24 mouse cellular contexts compared by ENCODE assay signal in genomic region chr2:79664532-79665286, GRCm38 (mm10). TPM values are rescaled to one million over a fixed set of nuclear protein-coding genes. Genes with fewer than 3 reads are reported as not detected.
DNase-seq lines count a peak whose midpoint lies in the region; ATAC-seq and TF ChIP-seq lines count a peak whose summit lies in the region.
"Had no signal": no experiment of that assay in that cellular context is flagged by ENCODE, and none has a peak within 500 bp of the region (broad histone marks: within the 10 kb centered on the region; RNA-seq: fewer than 3 reads in every experiment).

No protein-coding gene starts in this region.

- 80% methylated on average over 3 of the region's 3 CpGs for WGBS in heart, embryonic 11.5 days (ENCODE audit: insufficient replicate concordance)
- 68% methylated on average over 3 of the region's 3 CpGs for WGBS in lung, embryonic 14.5 days
- WGBS in intestine, embryonic 15.5 days: 85% methylated on average over 3 of the region's 3 CpGs

- H3K27ac ChIP-seq in heart, embryonic 11.5 days (ENCODE audit: low read depth, low read length): no peak overlapping the region
- H3K27ac ChIP-seq in lung, embryonic 14.5 days (ENCODE audit: low read depth): no peak overlapping the region
- no peak overlapping the region for H3K27ac ChIP-seq in intestine, embryonic 15.5 days
- H3K27ac ChIP-seq: hindbrain, embryonic 10.5 days; limb, embryonic 12.5 days; liver, embryonic 12.5 days; neural tube, embryonic 15.5 days had no signal

- H3K4me3 ChIP-seq in heart, embryonic 11.5 days (ENCODE audit: low read depth, low read length): no peak overlapping the region
- no peak overlapping the region for H3K4me3 ChIP-seq in lung, embryonic 14.5 days (ENCODE audit: low read depth, low read length)
- H3K4me3 ChIP-seq in intestine, embryonic 15.5 days (replicated peaks): no peak overlapping the region
- H3K4me3 ChIP-seq: hindbrain, embryonic 10.5 days; limb, embryonic 12.5 days; liver, embryonic 12.5 days; myocyte; neural tube, embryonic 15.5 days had no signal

- DNase-seq in heart, postnatal 10 days: peak; percentile 40 to 41
- DNase-seq in lung, embryonic 14.5 days: no peak
- no peak for DNase-seq in lung, postnatal 10 days
- peak; percentile 45 for DNase-seq in adipocyte (ENCODE audit: low spot score)
- DNase-seq in kidney, postnatal 25 days: peak; percentile 55 to 77
- DNase-seq: B cell, adult 2 months; cerebellum, adult 18-20 months; cerebellum, postnatal 25 days; embryo, embryonic 11 days; lung, adult 2 months; spleen, adult 18-20 months; thymus, adult 18-20 months; thymus, postnatal 4 days had no signal

- H3K4me1 ChIP-seq in heart, embryonic 11.5 days (ENCODE audit: control insufficient read depth, insufficient read depth, low read length): no peaks in the 10 kb centered on the region
- no peaks in the 10 kb centered on the region for H3K4me1 ChIP-seq in lung, embryonic 14.5 days (ENCODE audit: insufficient read depth)
- no peaks in the 10 kb centered on the region for H3K4me1 ChIP-seq in intestine, embryonic 15.5 days (replicated peaks)
- H3K4me1 ChIP-seq: liver, embryonic 12.5 days had no signal

- no peak for ATAC-seq in heart, embryonic 11.5 days (replicated peaks; ENCODE audit: insufficient number of reproducible peaks, low FRiP score, low TSS enrichment)
- peak; percentile 45; the same call in 1 of the 2 replicates for ATAC-seq in lung, embryonic 14.5 days (ENCODE audit: insufficient read depth)
- ATAC-seq in intestine, embryonic 15.5 days: no peak
- ATAC-seq: liver, embryonic 12.5 days had no signal

- TF ChIP-seq CTCF in lung, embryonic 14.5 days (IDR thresholded peaks at IDR 0.05; ENCODE audit: low read depth): no peak

- no peaks in the 10 kb centered on the region for H3K9me3 ChIP-seq in heart, embryonic 11.5 days (replicated peaks; ENCODE audit: control insufficient read depth, low read length)
- no peaks in the 10 kb centered on the region for H3K9me3 ChIP-seq in lung, embryonic 14.5 days (ENCODE audit: low read depth, low read length)
- H3K9me3 ChIP-seq in intestine, embryonic 15.5 days: no peaks in the 10 kb centered on the region
- H3K9me3 ChIP-seq: hindbrain, embryonic 10.5 days; limb, embryonic 12.5 days; liver, embryonic 12.5 days; neural tube, embryonic 15.5 days had no signal

- H3K4me2 ChIP-seq in heart, embryonic 11.5 days: no peak overlapping the region
- no peak overlapping the region for H3K4me2 ChIP-seq in lung, embryonic 14.5 days
- no peak overlapping the region for H3K4me2 ChIP-seq in intestine, embryonic 15.5 days (replicated peaks)
- H3K4me2 ChIP-seq: limb, embryonic 12.5 days; liver, embryonic 12.5 days; neural tube, embryonic 15.5 days had no signal

- H3K9ac ChIP-seq in heart, embryonic 11.5 days (ENCODE audit: low read depth, low read length): no peak overlapping the region
- H3K9ac ChIP-seq in lung, embryonic 14.5 days: no peak overlapping the region
- no peak overlapping the region for H3K9ac ChIP-seq in intestine, embryonic 15.5 days
- H3K9ac ChIP-seq: limb, embryonic 12.5 days; liver, embryonic 12.5 days; neural tube, embryonic 15.5 days had no signal

- H3K36me3 ChIP-seq in heart, embryonic 11.5 days (ENCODE audit: control insufficient read depth, insufficient read depth, low read length): peaks cover 14% of the 10 kb centered on the region; the same call in 1 of the 2 replicates
- peaks cover 47% of the 10 kb centered on the region for H3K36me3 ChIP-seq in lung, embryonic 14.5 days (ENCODE audit: insufficient read depth)
- peaks cover 24% of the 10 kb centered on the region for H3K36me3 ChIP-seq in intestine, embryonic 15.5 days

- H3K27me3 ChIP-seq in heart, embryonic 11.5 days (ENCODE audit: control insufficient read depth, insufficient read depth, low read length): no peaks in the 10 kb centered on the region
- H3K27me3 ChIP-seq in lung, embryonic 14.5 days (ENCODE audit: insufficient read depth, low read length): no peaks in the 10 kb centered on the region
- H3K27me3 ChIP-seq in intestine, embryonic 15.5 days (replicated peaks): no peaks in the 10 kb centered on the region
- H3K27me3 ChIP-seq: limb, embryonic 12.5 days; liver, embryonic 12.5 days; neural tube, embryonic 15.5 days had no signal

- intact Hi-C loops in heart, postnatal 10 days (cut with DNase I): no loop called here

RNA-seq across cellular contexts. Expression of gene Itprid2, which starts 29.6 kb away (rescaled TPM):
- 10 to 100 TPM; 27.1 to 28.4 TPM for total RNA-seq in heart, postnatal 10 days (2021)
- 10.2 and 10.3 TPM in 2 replicates for polyA plus RNA-seq in heart, embryonic 11.5 days (2014; fragmentation: Nextera tagmentation; extraction: Ambion mirVana)
- polyA plus RNA-seq in lung, embryonic 14.5 days (2014; fragmentation: Nextera tagmentation; extraction: Ambion mirVana): 14.1 and 14.8 TPM in 2 replicates
- 19.5 and 20.5 TPM in 2 replicates for polyA plus RNA-seq in intestine, embryonic 15.5 days (2015; fragmentation: Nextera tagmentation; extraction: Ambion mirVana)

RNA-seq across cellular contexts. Expression of gene Ppp1r1c, which starts 42.9 kb away (rescaled TPM):
- under 1 TPM in 1 of 2 experiments, not detected in 1; 0.38 TPM for total RNA-seq in heart, postnatal 10 days (2021)
- polyA plus RNA-seq in heart, embryonic 11.5 days (2014; fragmentation: Nextera tagmentation; extraction: Ambion mirVana): not detected in 2 replicates
- not detected in 2 replicates for polyA plus RNA-seq in lung, embryonic 14.5 days (2014; fragmentation: Nextera tagmentation; extraction: Ambion mirVana)
- polyA plus RNA-seq in intestine, embryonic 15.5 days (2015; fragmentation: Nextera tagmentation; extraction: Ambion mirVana): not detected in 2 replicates
- total RNA-seq: adrenal gland, adult 18-20 months; granulocyte monocyte progenitor cell, adult 5-6 weeks had no signal
- polyA plus RNA-seq: heart, embryonic 14.5 days; large intestine, adult 2 months; liver, embryonic 12.5 days; lung, adult 2 months; myocyte had no signal

Comparison
In these comparisons a context has a peak if more than half of its experiments do, and no peak if none do; other contexts are left out.
1. DNase-seq: peak in heart, postnatal 10 days (2 of 2), adipocyte (single experiment) and kidney, postnatal 25 days (2 of 2); none in lung, embryonic 14.5 days (single experiment) and lung, postnatal 10 days (single experiment).